Mouse (Mus musculus): ENCODE measurements at regions not wholly inside any gene's neighbourhood (a gene's known extent, or its start where the extent isn't known, plus 50 kb on each side); places are given as distances from the start of the nearest gene placed in this dataset.

DNA sequence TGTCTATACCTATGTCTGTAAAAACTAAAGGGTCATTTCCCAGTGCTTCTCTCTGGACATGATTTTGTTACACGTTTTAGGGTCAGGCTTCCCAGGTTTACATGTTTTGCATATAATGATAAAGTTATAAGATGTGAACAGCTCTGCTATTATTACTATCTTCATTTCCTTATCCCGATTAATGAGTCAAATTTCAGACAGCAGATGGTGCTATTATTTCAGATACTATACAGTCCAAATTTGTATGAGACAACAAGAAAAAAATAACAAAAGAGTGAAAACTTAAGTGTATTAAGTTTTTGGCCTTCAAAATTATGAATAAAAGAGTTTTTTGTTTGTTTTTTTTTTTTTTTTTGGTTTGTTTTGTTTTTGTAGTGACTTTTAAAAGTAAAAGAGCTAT, 922.9 kb upstream of the Ppp6c start:
- DNase-seq (ENCODE audit: inconsistent age in 2 of 2, low spot score in 1 of 2): no peak

DNA sequence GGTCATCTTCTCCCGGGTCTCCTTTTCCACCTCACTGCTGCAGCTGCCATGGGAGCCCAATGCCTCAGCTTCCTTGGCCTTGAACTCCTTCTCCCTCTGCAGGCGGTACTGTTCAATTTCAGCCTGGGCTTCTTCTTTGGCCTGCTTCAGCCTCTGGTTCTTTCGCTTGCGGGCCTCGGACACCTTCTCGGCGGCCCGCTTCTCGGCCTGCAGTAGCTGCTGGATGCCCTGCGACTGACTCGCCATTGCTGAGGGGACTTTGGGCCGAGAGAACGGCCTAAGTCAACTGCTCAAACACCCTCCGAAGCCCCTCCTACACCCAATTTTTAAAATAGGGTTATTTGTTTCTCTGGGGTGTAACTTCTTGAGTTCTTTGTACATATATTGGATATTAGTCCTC, 901.4 kb upstream of the Ppp6c start:
- peak; percentile 9 to 31 for DNase-seq (ENCODE audit: inconsistent age in 2 of 2, low spot score in 1 of 2)

GRCm38 (mm10) chr2:40119176-40119575, 892.9 kb upstream of the Ppp6c start:
- DNase-seq (ENCODE audit: inconsistent age in 2 of 2, low spot score in 1 of 2): no peak

DNA sequence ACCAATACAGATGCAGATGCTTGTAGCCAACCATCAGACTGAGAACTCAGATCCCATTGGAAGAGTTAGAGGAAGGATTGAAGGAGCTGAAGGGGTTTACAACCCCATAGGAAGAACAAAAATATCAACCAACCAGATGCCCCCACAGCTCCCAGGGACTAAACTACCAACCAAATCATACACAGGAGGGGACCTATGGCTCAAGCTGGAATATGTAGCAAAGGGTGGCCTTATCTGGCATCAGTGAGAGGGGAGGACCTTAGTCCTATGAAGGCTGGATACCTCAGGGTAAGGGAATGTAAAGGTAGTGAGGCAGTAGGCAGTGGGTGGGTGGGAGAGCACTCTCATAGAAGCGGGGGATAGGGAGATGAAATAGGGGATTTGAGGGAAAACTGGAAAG, 888.2 kb upstream of the Ppp6c start:
- DNase-seq (ENCODE audit: inconsistent age in 2 of 2, low spot score in 1 of 2): no peak
